Mouse (Mus musculus) liver, embryonic 11.5 days (tissue): ENCODE results near the gene Map7d1. TPM values are rescaled to one million over a fixed set of nuclear protein-coding genes. Genes with fewer than 3 reads are reported as not detected.
"Not testable (repeated sequence)": the region's sequence is repeated elsewhere in the genome, so short reads cannot be mapped to it uniquely, and the experiment has no call there.

Experiments
- ATAC-seq: fragments of 200-750 bp; cut with Nextera tagmentation; replicated peaks from 2 replicates; pipeline ENCODE4 v1.8.0; 2017; ENCODE audit warnings: moderate number of reproducible peaks, mild to moderate bottlenecking, moderate TSS enrichment, moderate library complexity; ENCODE audit not compliant: low FRiP score
- DNase-seq: peaks from one replicate; pipeline ENCODE4 v3.0.0-alpha.2; 2017; ENCODE audit warnings: low spot score
- H3K27ac ChIP-seq: fragments of 300-500 bp; sonication (generic); 2 replicates; pipeline ENCODE4 v1.5.1; 2014; ENCODE audit warnings: mild to moderate bottlenecking, low read depth, low read length, control low read depth
- H3K27me3 ChIP-seq: fragments of 300-500 bp; sonication (generic); replicated peaks from 2 replicates; pipeline ENCODE4 v1.6.1; 2014; ENCODE audit warnings: low read length, mixed read lengths; ENCODE audit not compliant: control insufficient read depth, insufficient read depth
- H3K36me3 ChIP-seq: fragments of 300-500 bp; sonication (generic); 2 replicates; pipeline ENCODE4 v1.6.1; 2014; ENCODE audit warnings: mild to moderate bottlenecking, low read length, moderate library complexity, mixed read lengths; ENCODE audit not compliant: control insufficient read depth, insufficient read depth
- H3K4me1 ChIP-seq: fragments of 300-500 bp; sonication (generic); replicated peaks from 2 replicates; pipeline ENCODE4 v1.6.1; 2014; ENCODE audit warnings: low read length, mixed read lengths; ENCODE audit not compliant: control insufficient read depth, insufficient read depth
- H3K4me2 ChIP-seq: fragments of 300-500 bp; sonication (generic); 2 replicates; pipeline ENCODE4 v1.6.1; 2014; ENCODE audit warnings: mild to moderate bottlenecking, control low read depth, moderate library complexity
- H3K4me3 ChIP-seq: fragments of 300-500 bp; sonication (generic); 2 replicates; pipeline ENCODE4 v1.5.1; 2014; ENCODE audit warnings: low read depth, low read length, control low read depth
- H3K9ac ChIP-seq: fragments of 300-500 bp; sonication (generic); 2 replicates; pipeline ENCODE4 v1.6.1; 2014; ENCODE audit warnings: low read depth, low read length, control low read depth
- H3K9me3 ChIP-seq: fragments of 300-500 bp; sonication (generic); 2 replicates; pipeline ENCODE4 v1.6.1; 2016; ENCODE audit warnings: low read length, inconsistent platforms, mixed read lengths; ENCODE audit not compliant: control insufficient read depth
- WGBS: fragments of 180-500 bp; shearing (Covaris S2); extraction: QIAGEN DNeasy Blood & Tissue Kit; methylation state at CpG from one replicate; pipeline ENCODE4 v1.1.7; 2014; 5-methylcytosine and 5-hydroxymethylcytosine counted together
- polyA plus RNA-seq: library from polyadenylated mRNA; unstranded; fragments of >200 nt; fragmentation: Nextera tagmentation; extraction: Ambion mirVana; gene quantifications from 2 replicates; pipeline ENCODE4 v1.2.1, GENCODE M21; 2014

The Map7d1 gene
- polyA plus RNA-seq, 1 experiment from 2014 or later: 28.9 TPM

DNA sequence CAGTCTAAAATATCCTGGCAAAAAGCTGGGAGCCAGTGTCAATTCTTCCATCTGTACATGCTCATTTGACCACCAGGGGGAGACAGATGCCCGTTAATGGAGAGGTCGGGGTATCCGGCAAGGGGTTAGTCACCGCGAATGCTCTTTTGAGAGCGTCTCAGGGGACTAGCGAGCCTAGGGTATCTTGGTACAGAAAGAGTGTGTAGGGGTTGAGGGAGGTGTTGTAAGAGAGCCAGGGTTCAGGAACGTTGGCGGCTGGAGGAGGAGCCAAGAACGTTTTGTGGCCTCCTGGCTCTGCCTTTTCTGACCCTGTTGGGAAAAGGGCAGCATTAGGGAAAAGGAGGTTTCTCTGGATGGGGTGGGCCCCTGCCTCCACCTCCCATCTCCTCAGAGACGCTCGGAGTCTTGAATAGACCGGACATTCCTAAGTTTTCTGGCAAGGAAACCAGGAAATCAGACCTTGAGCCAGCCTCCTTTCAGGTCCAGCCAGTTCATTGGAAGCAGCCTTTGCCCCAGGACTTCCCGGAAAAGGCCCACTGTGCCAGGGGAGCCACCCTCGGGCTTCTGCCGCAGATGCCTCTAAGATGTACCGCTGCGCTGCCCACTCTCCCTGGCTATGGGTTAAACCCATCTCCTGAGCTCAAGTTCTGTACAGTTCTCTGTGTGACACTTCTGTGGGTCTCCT is 28.9 kb downstream of the Map7d1 start:
- 9% methylated on average over 18 of the region's 18 CpGs for WGBS
- Histone ChIP-seq H3K27ac (no peak overlapping the region), H3K4me3 (peak overlapping the region; percentile 32), H3K36me3 (peaks cover 7% of the 10 kb centered on the region; the same call in 1 of the 2 replicates), H3K27me3 (no peaks in the 10 kb centered on the region), H3K9me3 (no peaks in the 10 kb centered on the region), H3K4me2 (peak overlapping the region; percentile 61), H3K9ac (peak overlapping the region; percentile 40; the same call in 1 of the 2 replicates), H3K4me1 (no peaks in the 10 kb centered on the region)
- ATAC-seq: peak; percentile 73
- peak; percentile 79 for DNase-seq

DNA sequence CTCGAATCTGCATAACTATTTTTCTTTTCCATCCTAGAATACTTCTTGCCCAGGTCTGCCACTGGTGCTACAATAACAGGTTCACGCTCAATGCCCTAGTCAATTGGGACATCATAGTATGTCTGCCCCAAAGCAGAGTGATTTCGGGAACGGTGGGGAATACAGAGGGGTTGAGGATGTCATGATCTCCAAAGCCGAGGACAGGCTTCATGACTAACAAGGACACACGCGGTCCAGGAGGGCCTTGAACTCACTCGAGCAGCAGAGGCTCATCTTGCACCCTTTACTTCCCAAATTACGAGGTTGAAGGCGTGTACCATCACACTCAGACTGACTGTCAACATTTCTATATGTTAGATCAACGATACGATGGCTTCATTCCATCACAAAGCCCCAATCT is 29.5 kb downstream of the Map7d1 start:
- H3K4me2 ChIP-seq: peak overlapping the region; percentile 61; the same call in 1 of the 2 replicates

DNA sequence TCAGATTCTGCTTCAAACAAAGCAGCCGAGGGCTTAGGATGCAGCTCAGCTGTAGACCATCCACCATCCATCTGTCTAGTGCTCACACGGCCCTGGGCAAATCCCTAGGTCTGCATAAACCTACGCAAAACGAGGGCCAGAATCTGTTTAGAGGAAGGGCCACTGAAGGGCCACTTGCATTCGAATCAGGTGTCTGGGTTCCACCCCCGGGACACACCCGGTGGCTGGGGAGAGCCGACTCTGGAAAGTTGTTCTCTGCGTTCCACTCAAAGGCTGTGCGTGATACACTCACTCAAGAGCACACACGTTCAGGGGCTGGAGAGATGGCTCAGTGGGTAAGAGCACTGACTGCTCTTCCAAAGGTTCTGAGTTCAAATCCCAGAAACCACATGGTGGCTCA is 33.5 kb downstream of the Map7d1 start:
- Histone ChIP-seq H3K27ac (no peak overlapping the region), H3K4me3 (no peak overlapping the region), H3K4me1 (no peaks in the 10 kb centered on the region), H3K27me3 (no peaks in the 10 kb centered on the region), H3K9ac (no peak overlapping the region), H3K9me3 (no peaks in the 10 kb centered on the region), H3K4me2 (no peak overlapping the region), H3K36me3 (no peaks in the 10 kb centered on the region)
- no peak for DNase-seq
- 82% methylated on average over 11 of the region's 11 CpGs for WGBS
- no peak for ATAC-seq

More for the DNA sequence above, 29.5 kb downstream of the Map7d1 start:
- Histone ChIP-seq H3K4me1 (no peaks in the 10 kb centered on the region), H3K9ac (no peak overlapping the region), H3K27me3 (no peaks in the 10 kb centered on the region), H3K36me3 (peaks cover 3% of the 10 kb centered on the region; the same call in 1 of the 2 replicates), H3K27ac (no peak overlapping the region), H3K4me3 (no peak overlapping the region; the same call in 1 of the 2 replicates), H3K9me3 (no peaks in the 10 kb centered on the region)
- WGBS: 51% methylated on average over 12 of the region's 12 CpGs
- ATAC-seq (0 out of 2 replicates have a peak, but pooled peaks have one; percentile 15), DNase-seq (no peak)

DNA sequence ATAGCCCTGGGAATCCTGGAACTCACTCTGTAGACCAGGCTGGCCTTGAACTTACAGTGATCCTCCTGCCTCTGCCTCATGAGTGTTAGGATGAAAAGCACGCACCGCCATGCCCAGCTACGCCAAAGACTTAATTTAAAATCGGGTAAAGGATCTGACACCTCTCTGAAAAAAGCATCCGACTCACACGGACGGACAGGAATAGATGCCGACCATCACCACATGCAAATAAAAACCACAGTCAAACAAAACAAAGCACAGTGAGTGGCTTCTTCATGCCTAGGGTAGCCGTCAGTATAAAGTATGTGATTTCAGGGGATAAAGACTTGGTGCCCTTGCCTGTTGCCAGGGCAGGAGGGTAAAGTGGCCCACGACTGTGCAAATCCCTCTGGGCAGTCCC is 36.1 kb downstream of the Map7d1 start:
- no peaks in the 10 kb centered on the region for H3K4me1 ChIP-seq
- H3K9me3 ChIP-seq: no peaks in the 10 kb centered on the region
- H3K27ac ChIP-seq: no peak overlapping the region
- no peak overlapping the region for H3K4me2 ChIP-seq
- no peaks in the 10 kb centered on the region for H3K36me3 ChIP-seq
- no peak for ATAC-seq
- H3K9ac ChIP-seq: no peak overlapping the region
- WGBS: 88% methylated on average over 10 of the region's 10 CpGs
- no peak overlapping the region for H3K4me3 ChIP-seq
- no peaks in the 10 kb centered on the region for H3K27me3 ChIP-seq
- no peak for DNase-seq

DNA sequence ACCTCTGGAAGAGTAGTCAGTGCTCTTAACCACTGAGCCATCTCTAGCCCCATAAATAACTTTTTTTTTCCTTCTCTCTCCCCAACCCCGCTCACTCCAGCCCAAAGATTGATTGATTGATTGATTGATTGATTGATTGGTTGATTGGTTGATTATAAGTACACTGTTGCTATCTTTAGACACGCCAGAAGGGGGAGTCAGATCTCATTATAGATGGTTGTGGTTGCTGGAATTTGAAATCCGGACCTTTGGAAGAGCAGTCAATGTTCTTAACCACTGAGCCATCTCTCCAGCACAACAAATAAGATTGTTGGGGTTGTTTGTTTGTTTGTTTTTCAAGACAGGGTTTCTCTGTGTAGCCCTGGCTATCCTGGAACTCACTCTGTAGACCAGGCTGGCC is 36.6 kb downstream of the Map7d1 start:
- not testable (repeated sequence) for H3K9me3 ChIP-seq, H3K27me3 ChIP-seq, DNase-seq, H3K4me3 ChIP-seq, H3K36me3 ChIP-seq, H3K9ac ChIP-seq, H3K4me2 ChIP-seq, ATAC-seq, H3K27ac ChIP-seq, H3K4me1 ChIP-seq
- 61% methylated on average over 3 of the region's 3 CpGs for WGBS

DNA sequence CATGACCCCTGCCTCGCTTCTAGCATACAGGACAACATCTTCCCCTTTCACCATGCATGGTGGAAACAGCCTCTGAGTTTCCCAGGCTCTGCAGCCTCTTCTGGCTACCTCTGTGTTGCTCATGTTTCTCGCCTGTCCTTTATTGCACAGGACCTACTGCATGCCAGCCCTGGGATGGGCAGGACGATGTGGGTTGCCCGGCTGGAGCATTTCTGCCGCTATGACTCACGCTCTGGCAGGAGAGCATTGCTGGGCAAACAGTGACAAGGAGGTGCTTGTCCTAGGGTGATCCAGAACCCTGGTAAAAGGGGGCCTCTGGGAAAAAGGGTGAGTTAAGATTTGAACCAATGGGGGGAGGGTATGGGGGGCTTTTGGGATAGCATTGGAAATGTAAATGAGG is 38.4 kb downstream of the Map7d1 start:
- WGBS: 71% methylated on average over 6 of the region's 6 CpGs
- ATAC-seq: no peak

DNA sequence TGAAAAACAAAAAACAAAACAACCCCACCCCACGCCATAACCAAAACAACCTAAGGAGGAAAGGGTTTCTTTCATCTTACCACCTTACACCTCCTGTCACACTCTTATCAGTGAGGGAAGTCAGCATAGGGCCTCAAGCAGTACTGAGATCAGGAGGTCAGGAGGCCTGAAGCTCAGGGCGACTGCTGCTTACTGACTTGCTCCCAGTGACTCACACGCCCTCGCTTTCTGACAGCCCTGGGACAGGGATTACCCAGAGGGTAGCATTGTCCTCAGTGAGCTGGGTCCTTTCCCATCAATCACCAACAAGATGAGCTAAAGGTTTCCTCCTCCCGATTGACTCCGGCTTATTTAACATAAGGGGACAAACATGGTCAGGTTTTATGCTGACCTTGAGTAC is 49.1 kb downstream of the Map7d1 start:
- no peaks in the 10 kb centered on the region for H3K27me3 ChIP-seq
- WGBS: 44% methylated on average over 6 of the region's 6 CpGs
- no peak overlapping the region for H3K27ac ChIP-seq

More for the DNA sequence above, 38.4 kb downstream of the Map7d1 start:
- no peak for DNase-seq
- no peaks in the 10 kb centered on the region for H3K9me3 ChIP-seq
- H3K4me1 ChIP-seq: no peaks in the 10 kb centered on the region
- H3K27ac ChIP-seq: no peak overlapping the region
- H3K9ac ChIP-seq: no peak overlapping the region
- H3K4me2 ChIP-seq: no peak overlapping the region
- no peak overlapping the region for H3K4me3 ChIP-seq
- H3K27me3 ChIP-seq: no peaks in the 10 kb centered on the region
- no peaks in the 10 kb centered on the region for H3K36me3 ChIP-seq

DNA sequence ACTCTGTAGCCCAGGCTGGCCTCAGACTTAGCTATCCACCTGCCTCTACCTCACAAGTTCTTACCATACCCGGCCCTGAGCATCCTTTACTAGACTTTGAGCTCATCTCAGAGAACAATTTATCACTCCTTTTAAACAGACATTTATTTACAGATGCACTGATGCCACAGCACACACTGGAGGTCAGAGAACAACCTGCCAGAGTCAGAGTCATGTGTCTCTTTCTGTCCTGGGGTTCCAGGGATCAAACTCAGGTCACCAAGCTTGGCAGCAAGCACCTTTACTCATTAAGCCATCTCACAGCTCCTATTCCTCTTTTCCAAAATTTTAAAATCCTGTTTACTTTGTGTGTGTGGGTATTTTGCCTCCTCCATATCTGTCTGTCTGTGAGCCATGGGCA is 50.8 kb downstream of the Map7d1 start:
- Histone ChIP-seq H3K4me3 (no peak overlapping the region), H3K27ac (no peak overlapping the region), H3K36me3 (peaks cover 2% of the 10 kb centered on the region; the same call in 1 of the 2 replicates), H3K4me2 (no peak overlapping the region), H3K4me1 (peaks cover 25% of the 10 kb centered on the region), H3K9me3 (no peaks in the 10 kb centered on the region), H3K27me3 (no peaks in the 10 kb centered on the region), H3K9ac (no peak overlapping the region)
- ATAC-seq (no peak), DNase-seq (no peak)
- WGBS: 75% methylated on average over 1 of the region's 1 CpGs

More for the DNA sequence above, 49.1 kb downstream of the Map7d1 start:
- H3K9ac ChIP-seq: no peak overlapping the region
- no peaks in the 10 kb centered on the region for H3K36me3 ChIP-seq
- 0 out of 2 replicates have a peak, but pooled peaks have one; percentile 19 for ATAC-seq
- peaks cover 19% of the 10 kb centered on the region for H3K4me1 ChIP-seq
- H3K4me2 ChIP-seq: peak overlapping the region; percentile 31; the same call in 1 of the 2 replicates
- no peak overlapping the region for H3K4me3 ChIP-seq
- H3K9me3 ChIP-seq: no peaks in the 10 kb centered on the region
- DNase-seq: no peak

DNA sequence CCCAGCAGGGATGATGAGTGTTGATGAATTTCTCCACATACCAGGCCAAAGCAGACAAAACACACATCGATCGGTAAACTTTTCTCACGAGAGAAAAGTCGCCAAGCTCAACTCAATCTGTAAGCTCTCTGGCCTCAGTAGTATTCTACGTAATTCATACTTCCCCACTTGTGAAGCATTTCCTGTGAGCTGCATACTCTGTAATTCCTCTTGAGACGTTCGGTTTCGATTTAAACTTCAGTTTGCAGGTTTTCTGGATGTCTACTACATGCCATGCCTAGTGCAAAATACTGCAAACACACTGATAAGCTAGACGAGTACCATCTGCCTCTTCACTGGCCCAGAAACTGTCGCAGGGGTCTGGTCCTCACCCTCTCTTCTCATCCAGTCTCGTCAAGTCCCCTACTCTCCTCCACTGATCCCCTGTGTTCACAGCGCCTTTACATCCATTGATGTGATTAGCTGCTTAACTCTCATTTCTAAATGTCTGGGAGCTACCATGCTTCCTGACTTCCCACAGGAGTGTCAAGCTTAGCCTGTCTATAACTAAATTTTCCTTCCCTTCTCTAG is 51.4 kb downstream of the Map7d1 start:
- H3K4me3 ChIP-seq: no peak overlapping the region
- H3K27ac ChIP-seq: no peak overlapping the region
- H3K4me1 ChIP-seq: peaks cover 31% of the 10 kb centered on the region
- DNase-seq (no peak), ATAC-seq (no peak)
- no peaks in the 10 kb centered on the region for H3K9me3 ChIP-seq
- peaks cover 2% of the 10 kb centered on the region; the same call in 1 of the 2 replicates for H3K36me3 ChIP-seq
- 72% methylated on average over 12 of the region's 12 CpGs for WGBS
- no peak overlapping the region for H3K9ac ChIP-seq
- no peaks in the 10 kb centered on the region for H3K27me3 ChIP-seq
- H3K4me2 ChIP-seq: no peak overlapping the region
